Mouse (Mus musculus): ENCODE measurements around the gene Lmntd1.

Lmntd1 gene

DNA sequence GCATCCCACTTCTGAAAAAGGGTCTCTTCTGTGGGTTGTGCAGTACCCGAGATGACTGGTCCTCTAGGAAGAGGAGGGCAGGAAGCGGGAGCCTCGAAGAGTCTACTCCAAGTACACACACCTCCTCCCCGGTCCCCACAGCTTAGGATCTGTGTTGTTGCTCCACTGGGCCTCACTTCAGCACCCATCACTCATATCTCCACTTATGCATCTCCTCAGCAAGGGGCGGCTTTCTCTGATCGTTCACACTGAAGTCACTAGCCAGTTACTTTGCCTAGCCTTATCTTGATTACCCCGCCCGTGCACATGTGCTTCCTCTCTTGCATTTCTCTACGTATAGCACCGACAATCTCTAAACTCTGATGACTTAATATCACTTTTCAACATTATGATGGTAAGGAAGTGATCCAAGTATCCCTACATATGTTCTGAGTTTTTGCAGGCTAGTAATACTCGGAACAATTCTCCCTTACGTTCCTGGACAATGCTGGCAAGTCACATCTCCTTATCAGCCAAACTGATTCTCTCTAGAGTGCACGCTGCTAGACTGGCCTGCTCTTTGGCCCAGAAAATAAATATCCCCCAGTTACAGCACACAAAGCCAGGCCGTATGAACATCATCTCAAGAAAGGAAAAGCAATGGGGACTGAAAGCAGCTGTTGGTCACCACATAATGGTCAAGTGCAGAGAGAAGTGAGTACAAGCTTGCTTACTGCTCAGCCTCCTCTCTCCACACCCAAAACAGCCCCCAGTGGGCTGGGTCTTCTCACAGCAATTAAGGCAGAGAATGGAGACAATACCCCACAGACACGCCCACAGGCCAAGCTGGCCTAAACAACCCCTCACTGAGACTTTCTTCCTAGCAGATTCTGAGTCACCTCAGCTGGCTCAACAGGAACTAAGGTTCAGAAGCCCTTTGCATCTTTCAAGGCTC lies 56.8 kb downstream of the Lmntd1 start:
- no peak for DNase-seq

DNA sequence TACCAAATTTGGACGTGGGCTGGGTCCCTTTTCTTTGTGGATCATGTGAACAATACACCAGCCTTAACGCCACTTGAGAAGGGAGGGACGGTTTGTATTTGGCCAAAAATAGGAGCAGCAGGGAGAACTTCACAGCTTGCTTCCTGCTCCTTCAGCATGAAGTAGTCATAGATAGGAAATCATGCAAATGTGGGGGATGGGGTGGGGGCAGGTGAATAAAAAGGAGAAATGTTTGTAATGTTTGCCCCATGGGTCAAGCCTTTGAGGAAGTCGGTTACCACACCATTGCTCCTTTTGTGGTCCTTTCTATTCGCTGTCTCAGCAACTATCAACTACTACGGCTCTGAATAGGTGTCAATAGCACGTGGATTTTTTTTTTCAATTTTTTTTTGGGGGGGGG lies 60.9 kb downstream of the Lmntd1 start:
- DNase-seq, result no peak

GRCm38 (mm10) chr6:145552817-145553216 lies 61.3 kb downstream of the Lmntd1 start:
- DNase-seq, result no peak

- no peak for DNase-seq
Observed at GRCm38 (mm10) chr6:145550993-145551392, 63.1 kb downstream of the Lmntd1 start.

DNA sequence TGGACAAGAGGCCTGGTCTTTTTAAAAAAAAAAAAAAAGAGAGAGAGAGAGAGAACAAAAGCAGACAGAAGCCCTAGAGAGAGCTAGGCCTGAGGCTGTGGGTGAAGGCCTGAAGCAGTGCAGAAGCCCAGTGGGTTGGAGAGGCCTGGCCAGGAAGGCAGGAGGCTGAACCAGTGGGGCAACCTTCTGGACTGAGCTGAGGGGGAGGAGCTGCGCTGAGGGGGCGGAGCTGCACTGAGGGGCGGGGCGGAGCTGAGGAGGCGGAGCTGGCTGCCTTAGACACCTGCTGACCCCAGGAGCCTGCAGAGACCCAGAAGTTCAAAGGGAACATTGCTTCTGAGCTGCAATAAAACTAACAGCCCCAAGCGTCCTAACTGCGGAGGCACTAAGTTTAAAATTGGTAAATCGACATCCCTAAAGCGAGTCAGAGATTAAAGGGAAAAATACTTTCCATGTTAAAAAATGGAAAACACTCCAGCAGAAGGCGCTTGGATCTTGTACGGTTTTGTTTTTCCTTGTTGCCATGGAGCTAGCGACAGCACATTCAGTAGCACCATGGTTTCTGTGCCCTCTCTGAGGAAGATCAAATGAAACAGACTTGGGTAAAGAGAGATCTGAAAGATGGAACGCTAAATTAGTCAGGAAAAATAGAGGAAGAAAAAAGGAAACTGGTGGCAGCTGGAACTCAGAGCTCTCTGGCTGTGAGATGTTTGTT lies 68.0 kb downstream of the Lmntd1 start:
- no peak for DNase-seq

GRCm38 (mm10) chr6:145544838-145545237 lies 69.3 kb downstream of the Lmntd1 start:
- DNase-seq, result no peak

DNA sequence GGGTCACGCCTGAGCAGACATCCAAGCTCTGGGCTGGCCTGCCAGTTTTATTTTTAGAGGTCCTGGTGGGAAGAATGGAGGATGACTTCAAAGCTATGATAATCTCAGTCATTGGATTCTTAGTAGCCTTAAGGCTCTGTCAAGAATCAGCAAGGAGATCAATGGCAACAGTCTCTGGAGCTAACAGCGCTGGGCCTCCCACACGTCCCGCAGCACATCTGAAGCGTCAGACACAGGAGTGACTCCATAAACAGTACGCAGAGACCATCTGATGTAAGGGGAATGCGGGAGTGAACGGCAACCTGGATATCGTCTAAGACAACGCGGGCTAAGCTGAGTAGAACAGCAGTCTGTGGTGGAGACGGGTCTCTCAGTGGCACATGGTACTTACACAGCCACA lies 69.8 kb downstream of the Lmntd1 start:
- DNase-seq, result no peak

- no peak for DNase-seq
Observed at GRCm38 (mm10) chr6:145539568-145539859, 74.6 kb downstream of the Lmntd1 start.

- DNase-seq, result no peak
Observed at GRCm38 (mm10) chr6:145538787-145539567, 75.1 kb downstream of the Lmntd1 start.

DNA sequence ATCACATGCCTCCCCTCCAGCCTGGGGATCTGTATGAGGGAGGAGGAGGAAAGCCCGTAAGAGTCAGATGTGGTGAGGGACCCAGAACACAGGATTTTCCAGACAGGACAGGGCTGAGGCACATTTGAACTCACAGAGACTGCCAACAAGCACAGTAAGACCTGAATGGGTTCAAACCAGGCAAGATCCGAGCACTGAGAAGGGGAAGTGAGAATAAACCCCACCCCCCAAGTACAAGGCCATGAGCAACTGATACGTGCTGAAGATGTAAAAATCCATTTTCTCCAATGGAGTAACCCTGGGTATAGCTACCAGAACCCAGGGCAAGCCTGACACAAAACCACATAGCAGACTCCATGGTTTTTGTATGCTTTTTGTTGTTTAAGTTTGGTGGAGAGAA lies 83.7 kb downstream of the Lmntd1 start:
- DNase-seq, result no peak

GRCm38 (mm10) chr6:145523337-145523736 lies 90.8 kb downstream of the Lmntd1 start:
- DNase-seq, result no peak

- DNase-seq, result no peak
Observed at GRCm38 (mm10) chr6:145522617-145523016, 91.5 kb downstream of the Lmntd1 start.

GRCm38 (mm10) chr6:145517002-145517401 lies 97.1 kb downstream of the Lmntd1 start:
- DNase-seq, result no peak

DNA sequence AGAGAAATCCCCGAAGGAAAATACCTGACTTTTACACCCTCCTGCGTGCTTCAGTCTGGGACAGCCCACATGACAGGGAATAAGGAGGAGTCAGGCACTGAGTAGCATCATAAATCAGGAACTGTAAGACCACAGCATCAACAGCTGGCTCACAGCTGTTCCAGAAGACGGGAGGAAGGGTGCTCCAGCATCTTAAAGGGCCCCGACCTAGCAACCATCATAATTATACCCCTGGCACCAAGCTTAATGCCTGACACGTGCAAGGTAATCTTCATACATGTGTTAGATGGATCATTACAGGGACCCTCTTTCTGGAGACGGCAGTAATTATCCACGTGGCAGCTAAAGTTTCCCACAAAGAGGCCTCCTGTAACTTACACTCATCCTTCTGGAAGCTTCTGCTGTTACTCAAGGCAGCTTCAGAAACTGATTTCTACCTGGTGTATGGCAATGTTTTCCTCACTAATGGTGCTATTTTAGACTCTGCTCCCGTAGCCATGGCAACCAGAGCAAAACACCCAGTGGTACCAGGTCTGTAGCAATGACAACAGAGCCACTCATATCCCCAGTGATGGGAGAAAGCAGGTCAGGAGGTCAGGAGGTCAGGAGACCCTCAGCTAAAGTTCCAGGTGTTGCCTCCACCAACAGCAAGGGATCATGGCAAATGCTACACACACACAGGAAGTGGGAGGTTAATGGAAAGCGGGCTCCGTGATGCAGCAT lies 98.1 kb downstream of the Lmntd1 start:
- DNase-seq, result no peak

DNA sequence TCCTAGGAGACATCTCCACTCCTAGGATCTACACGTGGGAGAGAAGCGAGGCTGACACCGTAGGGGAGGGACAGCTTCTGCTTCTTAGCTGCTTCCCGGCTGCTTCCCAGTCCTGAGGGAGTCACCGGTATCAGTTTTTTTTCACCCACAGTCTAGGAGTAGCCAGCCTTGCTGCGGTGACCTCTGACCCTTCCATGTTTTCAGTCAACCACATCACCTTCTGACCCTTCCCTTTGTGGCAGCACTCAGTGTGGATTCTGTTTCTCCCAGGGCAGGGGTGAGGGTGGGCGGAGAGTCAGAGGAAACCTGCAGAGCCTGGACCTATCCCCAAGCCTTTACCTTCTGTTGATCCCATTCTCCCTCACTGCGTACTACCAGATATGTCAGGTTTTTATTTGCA lies 102.9 kb downstream of the Lmntd1 start:
- no peak for DNase-seq

- DNase-seq, result no peak
Observed at GRCm38 (mm10) chr6:145508828-145509227, 105.3 kb downstream of the Lmntd1 start.

- DNase-seq, result no peak
Observed at GRCm38 (mm10) chr6:145501751-145502150, 112.4 kb downstream of the Lmntd1 start.

GRCm38 (mm10) chr6:145499574-145500546 lies 114.3 kb downstream of the Lmntd1 start:
- DNase-seq, result no peak

- no peak for DNase-seq
Observed at GRCm38 (mm10) chr6:145495731-145496130, 118.4 kb downstream of the Lmntd1 start.

GRCm38 (mm10) chr6:145488251-145488650 lies 125.9 kb downstream of the Lmntd1 start:
- DNase-seq, result no peak

- DNase-seq, result no peak
Observed at GRCm38 (mm10) chr6:145485986-145486605, 128.0 kb downstream of the Lmntd1 start.
